Mouse (Mus musculus) ES-E14 (cell line): ENCODE measurements at regions not wholly inside any gene's neighbourhood (a gene's known extent, or its start where the extent isn't known, plus 50 kb on each side); places are given as distances from the start of the nearest gene placed in this dataset.

Experiments
- CHD2 ChIP-seq: IDR thresholded peaks from 2 replicates; pipeline ENCODE4 v1.6.1; 2014; ENCODE audit warnings: mild to moderate bottlenecking, low read depth, low read length, inconsistent platforms
- HCFC1 ChIP-seq: IDR thresholded peaks from 2 replicates; pipeline ENCODE4 v1.6.1; 2012; ENCODE audit warnings: low read length, inconsistent platforms, borderline replicate concordance; ENCODE audit not compliant: insufficient read depth
- ZC3H11A ChIP-seq: IDR thresholded peaks from 2 replicates; pipeline ENCODE4 v1.6.1; 2012; ENCODE audit warnings: low read depth, mild to moderate bottlenecking, inconsistent platforms, low read length, borderline replicate concordance

DNA sequence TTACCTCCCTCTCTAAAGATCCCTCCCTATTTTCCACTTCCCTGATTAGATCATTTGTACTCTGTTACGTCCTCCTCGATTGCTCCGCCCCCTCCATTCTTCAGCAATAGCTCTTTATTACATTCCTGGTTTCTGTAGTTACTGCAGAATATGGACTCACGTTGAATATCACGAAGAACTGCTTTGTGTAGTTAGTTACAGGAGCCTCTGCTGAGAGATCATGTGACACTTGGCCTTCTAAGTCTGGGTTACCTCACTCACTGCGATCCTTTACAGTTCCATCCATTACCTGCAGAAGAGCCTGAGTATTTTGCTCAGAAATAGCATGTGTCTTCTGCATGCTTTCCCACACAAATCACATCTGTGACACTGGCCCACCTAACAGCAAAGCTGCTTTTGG, 102.3 kb downstream of the Tmem200c start:
- TF ChIP-seq CHD2, result no peak
- no peak for TF ChIP-seq ZC3H11A
- no peak for TF ChIP-seq HCFC1
